19 mouse cellular contexts compared by ENCODE assay signal in the genomic region with DNA sequence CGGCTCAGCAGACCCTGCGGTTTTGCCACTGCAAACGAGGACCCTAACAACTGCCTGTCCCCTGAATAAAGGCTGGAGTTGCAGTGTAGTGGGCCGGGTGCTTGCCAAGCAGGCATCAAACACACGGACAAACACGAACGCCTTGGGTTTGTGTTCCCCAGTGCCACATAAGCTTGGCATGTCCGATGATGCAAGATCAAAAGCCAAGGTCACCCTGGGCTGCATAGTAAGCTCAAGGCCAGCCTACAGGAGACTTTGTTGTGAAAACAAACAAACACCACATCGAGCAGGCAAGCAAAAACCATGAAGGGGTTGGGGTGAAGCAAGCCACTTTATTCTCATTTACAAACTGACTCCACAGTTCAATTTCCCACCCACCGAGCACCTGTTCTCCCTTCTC. TPM values are rescaled to one million over a fixed set of nuclear protein-coding genes. Genes with fewer than 3 reads are reported as not detected.
DNase-seq lines count a peak whose midpoint lies in the region; ATAC-seq and TF ChIP-seq lines count a peak whose summit lies in the region.
"Had no signal": no experiment of that assay in that cellular context is flagged by ENCODE, and none has a peak within 500 bp of the region (broad histone marks: within the 10 kb centered on the region; RNA-seq: fewer than 3 reads in every experiment).

No protein-coding gene starts in this region.

- DNase-seq in heart, embryonic 10.5 days (ENCODE audit: low spot score), result no peak
- DNase-seq in kidney, adult 11 months, result peak; percentile 13
- no peak for DNase-seq in kidney, adult 8-10 months
- DNase-seq in brain, embryonic 14.5 days (ENCODE audit: low read depth), result peak; percentile 32
- no peak for DNase-seq in left cerebral cortex, adult 8-10 months (ENCODE audit: low spot score in 2 of 2)
- DNase-seq in cerebellum, adult 8-10 months, result no peak
- DNase-seq: gastrocnemius, postnatal 10 days; lung, adult 18-20 months; right cerebral cortex, postnatal 25 days had no signal

- no peak overlapping the region for H3K4me3 ChIP-seq in heart, embryonic 10.5 days
- H3K4me3 ChIP-seq in heart, embryonic 11.5 days (ENCODE audit: low read depth, low read length), result no peak overlapping the region
- H3K4me3 ChIP-seq in ES-Bruce4 (ENCODE audit: low read depth, low read length), result no peak overlapping the region
- H3K4me3 ChIP-seq: embryonic facial prominence, embryonic 12.5 days; layer of hippocampus, adult 2 months; left cerebral cortex, adult 2 months; limb, embryonic 12.5 days had no signal

- no peak for TF ChIP-seq CTCF in ES-Bruce4 (IDR thresholded peaks at IDR 0.05; ENCODE audit: low read depth, low read length)
- no peak for TF ChIP-seq CTCF in brain, embryonic 14.5 days (IDR thresholded peaks at IDR 0.05; ENCODE audit: borderline replicate concordance, extremely low read depth, insufficient read depth, insufficient read length)

- WGBS in heart, embryonic 10.5 days, result 36% methylated on average over 10 of the region's 10 CpGs
- WGBS in heart, embryonic 11.5 days (ENCODE audit: insufficient replicate concordance), result 48% methylated on average over 10 of the region's 10 CpGs

- H3K27me3 ChIP-seq in heart, embryonic 10.5 days (ENCODE audit: insufficient read depth, poor library complexity, severe bottlenecking), result peaks cover 39% of the 10 kb centered on the region
- peaks cover 16% of the 10 kb centered on the region for H3K27me3 ChIP-seq in heart, embryonic 11.5 days (ENCODE audit: control insufficient read depth, insufficient read depth, low read length)
- H3K27me3 ChIP-seq in ES-Bruce4 (ENCODE audit: control insufficient read depth, insufficient read depth, low read length, poor library complexity, severe bottlenecking), result no peaks in the 10 kb centered on the region

- H3K9me3 ChIP-seq in heart, embryonic 10.5 days, result no peaks in the 10 kb centered on the region
- H3K9me3 ChIP-seq in heart, embryonic 11.5 days (replicated peaks; ENCODE audit: control insufficient read depth, low read length), result no peaks in the 10 kb centered on the region
- H3K9me3 ChIP-seq in ES-Bruce4 (replicated peaks; ENCODE audit: control insufficient read depth, insufficient read depth, low read length, poor library complexity, severe bottlenecking), result no peaks in the 10 kb centered on the region
- H3K9me3 ChIP-seq: embryonic facial prominence, embryonic 12.5 days; limb, embryonic 12.5 days had no signal

- no peak overlapping the region for H3K4me2 ChIP-seq in heart, embryonic 11.5 days
- H3K4me2 ChIP-seq: embryonic facial prominence, embryonic 12.5 days; limb, embryonic 12.5 days had no signal

- no peak for TF ChIP-seq EP300 in ES-Bruce4 (IDR thresholded peaks at IDR 0.05; ENCODE audit: insufficient read depth, low read depth, low read length)

- H3K36me3 ChIP-seq in heart, embryonic 10.5 days, result no peaks in the 10 kb centered on the region
- H3K36me3 ChIP-seq in heart, embryonic 11.5 days (ENCODE audit: control insufficient read depth, insufficient read depth, low read length), result no peaks in the 10 kb centered on the region
- no peaks in the 10 kb centered on the region for H3K36me3 ChIP-seq in ES-Bruce4 (ENCODE audit: control insufficient read depth, insufficient read depth, low read length, poor library complexity, severe bottlenecking)
- H3K36me3 ChIP-seq: embryonic facial prominence, embryonic 12.5 days; limb, embryonic 12.5 days had no signal

- no peak overlapping the region for H3K9ac ChIP-seq in heart, embryonic 11.5 days (ENCODE audit: low read depth, low read length)
- H3K9ac ChIP-seq in ES-Bruce4 (ENCODE audit: low read depth, poor library complexity, severe bottlenecking), result no peak overlapping the region
- H3K9ac ChIP-seq: embryonic facial prominence, embryonic 12.5 days; limb, embryonic 12.5 days had no signal

- TF ChIP-seq POLR2A in ES-Bruce4 (IDR thresholded peaks at IDR 0.05; ENCODE audit: insufficient read depth, low read length), result no peak
- no peak for TF ChIP-seq POLR2A in brain, embryonic 14.5 days (IDR thresholded peaks at IDR 0.05; ENCODE audit: borderline replicate concordance, extremely low read depth, insufficient read depth, insufficient read length, poor library complexity, severe bottlenecking)

- H3K4me1 ChIP-seq in heart, embryonic 10.5 days, result peaks cover 78% of the 10 kb centered on the region
- peaks cover 54% of the 10 kb centered on the region for H3K4me1 ChIP-seq in heart, embryonic 11.5 days (ENCODE audit: control insufficient read depth, insufficient read depth, low read length)
- H3K4me1 ChIP-seq in ES-Bruce4 (ENCODE audit: control insufficient read depth, insufficient read depth, low read length), result peaks cover 31% of the 10 kb centered on the region

- no peak for ATAC-seq in heart, embryonic 11.5 days (replicated peaks; ENCODE audit: insufficient number of reproducible peaks, low FRiP score, low TSS enrichment)
- ATAC-seq: inflammation-experienced regulatory T-cells, adult 6 months had no signal

- peak overlapping the region; percentile 81 for H3K27ac ChIP-seq in heart, embryonic 10.5 days
- no peak overlapping the region for H3K27ac ChIP-seq in heart, embryonic 11.5 days (ENCODE audit: low read depth, low read length)
- H3K27ac ChIP-seq in ES-Bruce4 (ENCODE audit: insufficient read depth, low read length), result peak overlapping the region; percentile 63; the same call in 1 of the 2 replicates
- H3K27ac ChIP-seq: embryonic facial prominence, embryonic 12.5 days; kidney, postnatal 0 days; layer of hippocampus, adult 2 months; left cerebral cortex, adult 2 months; limb, embryonic 12.5 days; macrophage had no signal

RNA-seq across cellular contexts. Expression of a gene that starts 29.7 kb away (rescaled TPM):
- polyA plus RNA-seq in heart, embryonic 10.5 days (2016; fragmentation: Nextera tagmentation; extraction: Ambion mirVana), result 46.1 and 80.9 TPM in 2 replicates
- 33.1 and 49.0 TPM in 2 replicates for polyA plus RNA-seq in heart, embryonic 11.5 days (2014; fragmentation: Nextera tagmentation; extraction: Ambion mirVana)
- 9.3 and 15.9 TPM in 2 replicates for polyA plus RNA-seq in ES-Bruce4 (2011; ENCODE audit: insufficient read depth, insufficient read length, low read depth, missing spikeins)
- 9.8 and 11.4 TPM in 2 replicates for polyA plus RNA-seq in brain, embryonic 14.5 days (2012; rRNA removed)
- 1 to 10 TPM; 7.0 to 8.8 (median 7.8) TPM for total RNA-seq in left cerebral cortex, adult 8-10 months (2022)

RNA-seq across cellular contexts. Expression of a gene that starts 57.6 kb away (rescaled TPM):
- polyA plus RNA-seq in heart, embryonic 10.5 days (2016; fragmentation: Nextera tagmentation; extraction: Ambion mirVana), result 7.4 and 15.7 TPM in 2 replicates
- polyA plus RNA-seq in heart, embryonic 11.5 days (2014; fragmentation: Nextera tagmentation; extraction: Ambion mirVana), result 16.8 and 18.4 TPM in 2 replicates
- polyA plus RNA-seq in ES-Bruce4 (2011; ENCODE audit: insufficient read depth, insufficient read length, low read depth, missing spikeins), result 2.3 and 4.1 TPM in 2 replicates
- 266 and 421 TPM in 2 replicates for polyA plus RNA-seq in brain, embryonic 14.5 days (2012; rRNA removed)
- total RNA-seq in left cerebral cortex, adult 8-10 months (2022), result 1 to 10 TPM in 3 of 4 experiments, under 1 TPM in 1; 0.62 to 2.9 (median 2.1) TPM
- total RNA-seq: common myeloid progenitor, adult 5-6 weeks had no signal
- polyA plus RNA-seq: inflammation-experienced regulatory T-cells, adult 6 months; macrophage had no signal

Comparison
In these comparisons a context has a peak if more than half of its experiments do, and no peak if none do; other contexts are left out.
1. DNase-seq: peak in kidney, adult 11 months (single experiment) and brain, embryonic 14.5 days (single experiment); none in heart, embryonic 10.5 days (single experiment), kidney, adult 8-10 months (0 of 2), left cerebral cortex, adult 8-10 months (0 of 2) and cerebellum, adult 8-10 months (single experiment).
2. RNA of a gene that starts 57.6 kb away (polyA plus RNA-seq): 266 to 421 TPM in brain, embryonic 14.5 days; 16.8 to 18.4 TPM in heart, embryonic 11.5 days, 7.4 to 15.7 TPM in heart, embryonic 10.5 days and 2.3 to 4.1 TPM in ES-Bruce4; every median in the first group is over 10 times any median in the second.